Mouse (Mus musculus) CH12.LX (cell line): Measurements from ENCODE around the gene Dnah8. TPM values are rescaled to one million over a fixed set of nuclear protein-coding genes. Genes with fewer than 3 reads are reported as not detected.

Source experiments
- DNase-seq: peaks from one replicate; pipeline ENCODE4 v3.0.0-alpha.2; 2013; ENCODE audit errors: extremely low read depth
- H3K27ac ChIP-seq: 2 replicates; pipeline ENCODE4 v1.5.1; 2012; ENCODE audit warnings: low read depth, mild to moderate bottlenecking, control low read depth, moderate library complexity; ENCODE audit not compliant: insufficient read depth
- H3K27me3 ChIP-seq: replicated peaks from 2 replicates; pipeline ENCODE3; 2012; ENCODE audit warnings: inconsistent platforms
- H3K36me3 ChIP-seq, 2 experiments: replicated peaks in 1 of 2; 2 replicates each; pipeline versions ENCODE3 to v1.6.1; 2012; ENCODE audit warnings: inconsistent platforms in 1 of 2, low read length in 1 of 2, mild to moderate bottlenecking in 1 of 2, mixed read lengths in 1 of 2, moderate library complexity in 1 of 2; ENCODE audit not compliant: control insufficient read depth in 1 of 2, insufficient read depth in 1 of 2
- H3K4me1 ChIP-seq, 2 experiments: 2 replicates each; pipeline ENCODE4 v1.6.1; 2012; ENCODE audit warnings: inconsistent platforms in 1 of 2, moderate library complexity in 1 of 2; ENCODE audit not compliant: insufficient read depth in 2 of 2, control insufficient read depth in 1 of 2
- H3K4me2 ChIP-seq: 2 replicates; pipeline ENCODE4 v1.6.1; 2012; ENCODE audit warnings: low read depth, mild to moderate bottlenecking, control low read depth; ENCODE audit not compliant: poor library complexity, insufficient read depth, severe bottlenecking
- H3K4me3 ChIP-seq, 3 experiments: fragments of 150-350 bp in 1 of 3; sonication (generic) in 1 of 3; replicated peaks in 1 of 3; 2 replicates each; pipeline versions ENCODE3 to v1.5.1; 2011 to 2012; ENCODE audit warnings: low read depth in 2 of 3, low read length in 2 of 3, mild to moderate bottlenecking in 2 of 3, moderate library complexity in 2 of 3, control low read depth in 1 of 3, improper control_type of control experiment in 1 of 3, inconsistent platforms in 1 of 3, mixed read lengths in 1 of 3; ENCODE audit not compliant: poor library complexity in 1 of 3
- H3K79me2 ChIP-seq: replicated peaks from 2 replicates; pipeline ENCODE4 v1.6.1; 2012; ENCODE audit warnings: mild to moderate bottlenecking, moderate library complexity; ENCODE audit not compliant: control insufficient read depth, poor library complexity, insufficient read depth, severe bottlenecking; ENCODE audit errors: extremely low read depth
- H3K9ac ChIP-seq: 2 replicates; pipeline ENCODE4 v1.6.1; 2012; ENCODE audit warnings: low read depth, mild to moderate bottlenecking, control low read depth, moderate library complexity; ENCODE audit not compliant: insufficient read depth
- H3K9me3 ChIP-seq: replicated peaks from 2 replicates; pipeline ENCODE3; 2012; ENCODE audit warnings: low read length, inconsistent platforms, mixed read lengths
- BHLHE40 ChIP-seq: IDR thresholded peaks from 2 replicates; pipeline ENCODE4 v1.6.1; 2011; ENCODE audit warnings: mild to moderate bottlenecking, low read depth, low read length, improper control_type of control experiment
- CTCF ChIP-seq, 2 experiments: IDR thresholded peaks in 1 of 2; conservative IDR thresholded peaks in 1 of 2; 2 replicates each; pipeline ENCODE4 v1.5.1; 2011 to 2012; ENCODE audit warnings: low read depth in 2 of 2, low read length in 2 of 2, improper control_type of control experiment in 1 of 2, inconsistent platforms in 1 of 2, mild to moderate bottlenecking in 1 of 2, moderate library complexity in 1 of 2
- E2F4 ChIP-seq: IDR thresholded peaks from 2 replicates; pipeline ENCODE4 v1.6.1; 2011; ENCODE audit warnings: low read depth, low read length, improper control_type of control experiment; ENCODE audit not compliant: insufficient replicate concordance
- ELF1 ChIP-seq: IDR thresholded peaks from 2 replicates; pipeline ENCODE4 v1.6.1; 2014; ENCODE audit warnings: low read depth, mild to moderate bottlenecking, inconsistent platforms, low read length, improper control_type of control experiment
- EP300 ChIP-seq: IDR thresholded peaks from 2 replicates; pipeline ENCODE4 v1.6.1; 2011; ENCODE audit warnings: low read length, improper control_type of control experiment
- GABPA ChIP-seq: IDR thresholded peaks from 2 replicates; pipeline ENCODE4 v1.6.1; 2012; ENCODE audit warnings: low read depth, low read length, improper control_type of control experiment, inconsistent platforms; ENCODE audit not compliant: insufficient replicate concordance
- HCFC1 ChIP-seq: IDR thresholded peaks from 2 replicates; pipeline ENCODE4 v1.6.1; 2012; ENCODE audit warnings: low read depth, mild to moderate bottlenecking, inconsistent platforms, low read length, improper control_type of control experiment
- JUN ChIP-seq: IDR thresholded peaks from 2 replicates; pipeline ENCODE4 v1.6.1; 2011; ENCODE audit warnings: low read depth, mild to moderate bottlenecking, low read length, improper control_type of control experiment, moderate library complexity; ENCODE audit not compliant: insufficient read depth
- JUND ChIP-seq: conservative IDR thresholded peaks from 2 replicates; pipeline ENCODE4 v1.6.1; 2011; ENCODE audit warnings: low read depth, low read length, improper control_type of control experiment
- MAFK ChIP-seq: IDR thresholded peaks from 2 replicates; pipeline ENCODE4 v1.6.1; 2011; ENCODE audit warnings: low read length, improper control_type of control experiment; ENCODE audit not compliant: insufficient replicate concordance
- MAX ChIP-seq: IDR thresholded peaks from 2 replicates; pipeline ENCODE4 v1.6.1; 2011; ENCODE audit warnings: low read length, improper control_type of control experiment
- MEF2A ChIP-seq: IDR thresholded peaks from 2 replicates; pipeline ENCODE4 v1.6.1; 2014; ENCODE audit warnings: low read depth, mild to moderate bottlenecking, inconsistent platforms, low read length, improper control_type of control experiment, borderline replicate concordance
- NRF1 ChIP-seq: IDR thresholded peaks from 2 replicates; pipeline ENCODE4 v1.6.1; 2014; ENCODE audit warnings: low read depth, mild to moderate bottlenecking, inconsistent platforms, low read length, improper control_type of control experiment, moderate library complexity
- RAD21 ChIP-seq: IDR thresholded peaks from 2 replicates; pipeline ENCODE4 v1.6.1; 2011; ENCODE audit warnings: low read depth, mild to moderate bottlenecking, low read length, improper control_type of control experiment, moderate library complexity
- RCOR1 ChIP-seq: conservative IDR thresholded peaks from 2 replicates; pipeline ENCODE4 v1.6.1; 2012; ENCODE audit warnings: low read depth, mild to moderate bottlenecking, inconsistent platforms, low read length, improper control_type of control experiment
- TCF12 ChIP-seq: IDR thresholded peaks from 2 replicates; pipeline ENCODE4 v1.6.1; 2014; ENCODE audit warnings: low read depth, mild to moderate bottlenecking, inconsistent platforms, low read length, improper control_type of control experiment
- UBTF ChIP-seq: IDR thresholded peaks from 2 replicates; pipeline ENCODE4 v1.6.1; 2012; ENCODE audit warnings: low read depth, mild to moderate bottlenecking, inconsistent platforms, low read length, improper control_type of control experiment, moderate library complexity
- USF1 ChIP-seq: IDR thresholded peaks from 2 replicates; pipeline ENCODE4 v1.6.1; 2014; ENCODE audit warnings: low read depth, mild to moderate bottlenecking, inconsistent platforms, low read length, improper control_type of control experiment
- ZKSCAN1 ChIP-seq: IDR thresholded peaks from 2 replicates; pipeline ENCODE4 v1.6.1; 2012; ENCODE audit warnings: low read depth, inconsistent platforms, low read length, improper control_type of control experiment, borderline replicate concordance
- ZMIZ1 ChIP-seq: IDR thresholded peaks from 2 replicates; pipeline ENCODE4 v1.6.1; 2012; ENCODE audit warnings: low read depth, mild to moderate bottlenecking, inconsistent platforms, low read length, improper control_type of control experiment
- ZNF384 ChIP-seq: IDR thresholded peaks from 2 replicates; pipeline ENCODE4 v1.6.1; 2012; ENCODE audit warnings: low read depth, low read length, improper control_type of control experiment, inconsistent platforms
- dilution Hi-C: fragments of 300-500 bp; cut with MboI; formaldehyde crosslinking; loops from 2 replicates; pipeline ENCODE4 v1.14.3; 2020; ENCODE audit warnings: low sequenced_read_pairs; ENCODE audit not compliant: extremely low pct_unique_long_range_greater_than_20kb, extremely low pct_ligation_motif_present
- in situ Hi-C: fragments of 300-500 bp; cut with MboI; formaldehyde crosslinking; loops from 3 replicates; pipeline ENCODE4 v1.14.3; 2019; ENCODE audit warnings: low sequenced_read_pairs, low pct_ligation_motif_present, low pct_unique_long_range_greater_than_20kb, mixed read lengths
- polyA plus RNA-seq: library from polyadenylated mRNA; unstranded; fragments of >175 nt; gene quantifications from 2 replicates; pipeline ENCODE4 v1.2.1, GENCODE M21; 2012; ENCODE audit warnings: low read depth; ENCODE audit not compliant: insufficient read length
- total RNA-seq, 2 experiments: library from RNA; depleted of rRNA; stranded (reverse); fragments of 300-350 nt in 1 of 2; fragments of >200 nt in 1 of 2; gene quantifications; 2 replicates each; pipeline ENCODE4 v1.2.3; 2012 to 2014

The Dnah8 gene
- total and polyA plus RNA-seq, 3 experiments = 0.09 to 0.99 TPM; not detected in 1

DNA sequence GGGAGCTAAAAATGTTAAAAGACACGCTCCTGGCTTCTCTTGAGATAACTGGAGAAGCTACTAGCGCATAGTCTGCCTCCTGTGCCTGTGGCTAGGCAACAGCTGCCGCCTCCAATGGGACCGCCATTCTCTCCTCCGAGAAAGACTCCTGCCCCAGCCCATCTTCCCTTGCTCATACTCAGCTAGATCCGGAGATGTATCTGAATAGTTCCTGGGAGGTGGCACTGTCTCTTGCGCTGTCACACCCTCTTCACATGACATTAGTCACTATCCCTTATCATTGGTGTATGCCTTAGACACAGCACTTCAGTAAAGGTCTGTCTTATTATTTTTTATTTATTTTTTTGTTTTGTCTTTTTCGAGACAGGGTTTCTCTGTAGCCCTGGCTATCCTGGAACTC, 140.1 kb downstream of the Dnah8 start:
- dilution Hi-C loops (no loop called here), in situ Hi-C loops (no loop called here)
- H3K27ac ChIP-seq = no peak overlapping the region
- no peak overlapping the region for H3K4me2 ChIP-seq
- H3K4me3 ChIP-seq = no peak overlapping the region
- peaks cover 13% of the 10 kb centered on the region for H3K9me3 ChIP-seq
- no peaks in the 10 kb centered on the region for H3K79me2 ChIP-seq
- TF ChIP-seq BHLHE40 = no peak
- no peak overlapping the region for H3K9ac ChIP-seq
- DNase-seq = no peak
- peaks cover 0 to 9% of the 10 kb centered on the region in 2 experiments; a peak in 2 of 4 replicates for H3K4me1 ChIP-seq
- H3K36me3 ChIP-seq = no peaks in the 10 kb centered on the region
- H3K27me3 ChIP-seq = no peaks in the 10 kb centered on the region

DNA sequence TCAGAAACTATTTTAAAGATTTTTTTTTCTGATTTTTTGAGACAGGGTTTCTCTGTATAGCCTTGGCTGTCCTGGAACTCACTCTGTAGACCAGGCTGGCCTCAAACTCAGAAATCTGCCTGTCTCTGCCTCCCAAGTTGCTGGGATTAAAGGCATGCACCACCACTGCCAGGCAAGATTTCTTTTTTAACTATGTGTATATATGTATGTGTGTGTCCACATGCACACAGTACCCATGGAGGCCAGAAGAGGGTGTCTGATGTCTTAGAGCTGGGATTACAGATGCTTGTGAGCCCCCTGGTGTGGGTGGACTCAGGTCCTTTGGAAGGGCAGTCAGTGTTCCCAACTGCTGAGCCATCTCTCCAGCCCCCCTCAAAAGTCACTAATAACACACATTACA, 150.3 kb downstream of the Dnah8 start:
- Histone ChIP-seq H3K27me3 (peaks cover 3% of the 10 kb centered on the region), H3K4me1 (no peaks in the 10 kb centered on the region), H3K9me3 (peaks cover 9% of the 10 kb centered on the region), H3K27ac (no peak overlapping the region), H3K4me2 (no peak overlapping the region), H3K79me2 (no peaks in the 10 kb centered on the region), H3K36me3 (no peaks in the 10 kb centered on the region), H3K4me3 (no peak overlapping the region), H3K9ac (no peak overlapping the region)
- dilution Hi-C loops (no loop called here), in situ Hi-C loops (no loop called here)
- DNase-seq = no peak
- no peak for TF ChIP-seq TCF12
- TF ChIP-seq JUN = no peak
- no peak for TF ChIP-seq ELF1
- no peak for TF ChIP-seq CTCF (conservative IDR thresholded peaks at IDR 0.05 in 1 of 2, IDR thresholded peaks at IDR 0.05 in 1 of 2; ENCODE audit: low read depth in 2 of 2, low read length in 2 of 2)
- TF ChIP-seq RCOR1 = no peak
- no peak for TF ChIP-seq ZKSCAN1
- TF ChIP-seq USF1 = no peak
- TF ChIP-seq MAFK = no peak
- TF ChIP-seq ZMIZ1 = no peak
- TF ChIP-seq JUND = no peak
- no peak for TF ChIP-seq RAD21
- no peak for TF ChIP-seq NRF1
- no peak for TF ChIP-seq E2F4
- no peak for TF ChIP-seq MEF2A
- TF ChIP-seq UBTF = no peak
- no peak for TF ChIP-seq EP300
- no peak for TF ChIP-seq GABPA
- TF ChIP-seq HCFC1 = no peak
- no peak for TF ChIP-seq MAX
- no peak for TF ChIP-seq ZNF384
